Mouse (Mus musculus) hindbrain, postnatal 0 days (tissue): ENCODE measurements around the gene Zfp78. TPM values are rescaled to one million over a fixed set of nuclear protein-coding genes. Genes with fewer than 3 reads are reported as not detected.

Experiments used
- ATAC-seq: fragments of 200-750 bp; cut with Nextera tagmentation; 2 replicates; pipeline ENCODE4 v1.8.0; 2017; ENCODE audit warnings: mild to moderate bottlenecking, moderate TSS enrichment, moderate library complexity
- DNase-seq: peaks from one replicate; pipeline ENCODE4 v3.0.0-alpha.2; 2015; ENCODE audit warnings: low spot score
- H3K27ac ChIP-seq: fragments of 300-500 bp; sonication (generic); 2 replicates; pipeline ENCODE4 v1.5.1; 2014; ENCODE audit warnings: mild to moderate bottlenecking
- H3K27me3 ChIP-seq: fragments of 300-500 bp; sonication (generic); 2 replicates; pipeline ENCODE4 v1.6.1; 2014; ENCODE audit warnings: low read length, mixed read lengths; ENCODE audit not compliant: insufficient read depth
- H3K36me3 ChIP-seq: fragments of 300-500 bp; sonication (generic); 2 replicates; pipeline ENCODE4 v1.6.1; 2014; ENCODE audit warnings: low read length, mixed read lengths; ENCODE audit not compliant: insufficient read depth
- H3K4me1 ChIP-seq: fragments of 300-500 bp; sonication (generic); 2 replicates; pipeline ENCODE4 v1.6.1; 2014; ENCODE audit warnings: antibody characterized with exemption, low read length, mixed read lengths; ENCODE audit not compliant: insufficient read depth
- H3K4me2 ChIP-seq: fragments of 300-500 bp; sonication (generic); 2 replicates; pipeline ENCODE4 v1.6.1; 2014; ENCODE audit warnings: low read depth, mild to moderate bottlenecking, low read length, moderate library complexity, mixed read lengths
- H3K4me3 ChIP-seq: fragments of 300-500 bp; sonication (generic); 2 replicates; pipeline ENCODE4 v1.5.1; 2014; ENCODE audit warnings: low read length
- H3K9ac ChIP-seq: fragments of 300-500 bp; sonication (generic); replicated peaks from 2 replicates; pipeline ENCODE4 v1.6.1; 2014; ENCODE audit warnings: mild to moderate bottlenecking, low read length, moderate library complexity, mixed read lengths
- H3K9me3 ChIP-seq: fragments of 300-500 bp; sonication (generic); 2 replicates; pipeline ENCODE4 v1.6.1; 2016; ENCODE audit warnings: low read length, mixed read lengths
- CTCF ChIP-seq: IDR thresholded peaks from 2 replicates; pipeline ENCODE4 v1.5.1; 2016; ENCODE audit warnings: antibody characterized with exemption, control low read depth, low read depth
- WGBS: fragments of 180-500 bp; shearing (Covaris S2); extraction: QIAGEN DNeasy Blood & Tissue Kit; methylation state at CpG from one replicate; pipeline ENCODE4 v1.1.7; 2014; 5-methylcytosine and 5-hydroxymethylcytosine counted together
- polyA plus RNA-seq: library from polyadenylated mRNA; unstranded; fragments of >200 nt; fragmentation: Nextera tagmentation; extraction: Ambion mirVana; gene quantifications from 2 replicates; pipeline ENCODE4 v1.2.1, GENCODE M21; 2015
- total RNA-seq: library from RNA; depleted of rRNA; stranded (reverse); fragments of >200 nt; gene quantifications from 2 replicates; pipeline ENCODE4 v1.2.3, GENCODE M21; 2014

Zfp78 gene
- total and polyA plus RNA-seq, 2 experiments from 2014 or later = 2.6 to 2.8 TPM

DNA sequence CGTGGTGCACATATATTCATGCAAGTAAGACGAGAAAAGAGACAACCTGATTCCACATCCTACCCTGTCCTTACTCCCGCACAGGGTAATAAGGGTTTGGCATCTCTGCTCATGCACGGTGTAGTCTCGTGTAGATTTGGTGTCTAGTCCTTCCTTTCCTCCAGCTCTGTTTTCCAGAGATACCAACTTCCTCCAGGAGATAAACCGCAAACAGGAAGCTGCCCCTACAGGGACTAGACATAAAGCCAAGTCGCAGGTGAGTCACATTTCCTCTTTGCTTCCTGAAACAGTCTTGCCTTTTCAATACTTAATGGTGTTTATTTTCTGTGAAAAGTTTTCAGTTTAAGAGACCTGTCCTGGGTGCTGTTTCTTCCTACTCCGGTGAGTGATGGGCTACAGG lies 20.9 kb downstream of the Zfp78 start:
- H3K9ac ChIP-seq = no peak overlapping the region; the same call in 1 of the 2 replicates
- no peak for ATAC-seq
- H3K4me1 ChIP-seq = peaks cover 11% of the 10 kb centered on the region
- no peak for DNase-seq
- WGBS = 72% methylated on average over 8 of the region's 8 CpGs
- peak overlapping the region; percentile 69 for H3K4me3 ChIP-seq
- no peaks in the 10 kb centered on the region for H3K27me3 ChIP-seq
- H3K9me3 ChIP-seq = no peaks in the 10 kb centered on the region
- H3K27ac ChIP-seq = no peak overlapping the region
- peaks cover 8% of the 10 kb centered on the region; the same call in 1 of the 2 replicates for H3K36me3 ChIP-seq
- TF ChIP-seq CTCF = no peak
- peak overlapping the region; percentile 91 for H3K4me2 ChIP-seq

GRCm38 (mm10) chr7:6386995-6387394 lies 23.9 kb downstream of the Zfp78 start:
- ATAC-seq = no peak

GRCm38 (mm10) chr7:6388971-6389370 lies 25.9 kb downstream of the Zfp78 start:
- ATAC-seq (no peak), DNase-seq (no peak)
- WGBS = 81% methylated on average over 5 of the region's 5 CpGs

More at GRCm38 (mm10) chr7:6386995-6387394, 23.9 kb downstream of the Zfp78 start:
- Histone ChIP-seq H3K27me3 (no peaks in the 10 kb centered on the region), H3K9me3 (no peaks in the 10 kb centered on the region), H3K4me2 (no peak overlapping the region), H3K4me3 (no peak overlapping the region), H3K27ac (no peak overlapping the region), H3K4me1 (peaks cover 11% of the 10 kb centered on the region), H3K36me3 (peaks cover 27% of the 10 kb centered on the region), H3K9ac (no peak overlapping the region)
- no peak for TF ChIP-seq CTCF
- no peak for DNase-seq
- 93% methylated on average over 7 of the region's 8 CpGs for WGBS

GRCm38 (mm10) chr7:6389449-6389848 lies 26.4 kb downstream of the Zfp78 start:
- no peaks in the 10 kb centered on the region for H3K27me3 ChIP-seq
- H3K4me1 ChIP-seq = no peaks in the 10 kb centered on the region
- no peak overlapping the region for H3K4me3 ChIP-seq
- H3K36me3 ChIP-seq = peaks cover 35% of the 10 kb centered on the region
- no peak overlapping the region for H3K4me2 ChIP-seq
- no peak overlapping the region for H3K27ac ChIP-seq
- TF ChIP-seq CTCF = no peak
- DNase-seq (no peak), ATAC-seq (no peak)
- H3K9ac ChIP-seq = no peak overlapping the region
- WGBS = 72% methylated on average over 5 of the region's 5 CpGs
- H3K9me3 ChIP-seq = no peaks in the 10 kb centered on the region

More at GRCm38 (mm10) chr7:6388971-6389370, 25.9 kb downstream of the Zfp78 start:
- no peak overlapping the region for H3K4me3 ChIP-seq
- no peak overlapping the region for H3K27ac ChIP-seq
- H3K9me3 ChIP-seq = no peaks in the 10 kb centered on the region
- peaks cover 4% of the 10 kb centered on the region; the same call in 1 of the 2 replicates for H3K4me1 ChIP-seq
- H3K4me2 ChIP-seq = no peak overlapping the region
- H3K36me3 ChIP-seq = peaks cover 35% of the 10 kb centered on the region
- H3K27me3 ChIP-seq = no peaks in the 10 kb centered on the region
- no peak overlapping the region for H3K9ac ChIP-seq
- TF ChIP-seq CTCF = no peak

- WGBS = 24% methylated on average over 25 of the region's 25 CpGs
These were observed 35.2 kb downstream of the Zfp78 start, which contains the start of gene Smim17 for GRCm38 (mm10) chr7:6397996-6398975. Smim17 (plus strand) TSS chr7:6398715.

DNA sequence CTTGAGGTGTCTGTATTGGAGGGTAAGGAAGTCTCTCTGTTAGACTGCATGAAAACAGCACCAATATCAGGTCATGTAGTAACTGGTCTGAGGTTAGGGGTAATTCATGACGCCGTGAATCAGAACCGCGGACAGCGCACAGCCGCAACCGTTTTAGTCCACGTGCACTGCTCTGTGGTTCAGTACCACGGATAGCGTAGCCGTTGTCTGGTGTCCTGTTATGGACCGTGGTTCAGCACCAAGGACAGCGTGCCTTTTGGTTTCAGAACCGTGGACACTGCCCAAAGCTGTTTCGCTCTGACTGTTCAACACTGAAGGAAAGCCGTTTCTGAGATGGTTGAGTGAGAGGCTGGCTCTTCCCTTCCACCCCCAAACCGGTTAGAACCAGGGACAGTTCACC lies 47.0 kb downstream of the Zfp78 start, which contains the start of gene Gm20715:
TSS of gene Gm20715 (plus strand) at position 235 of the 400 bp plus-strand sequence.
- WGBS = 4% methylated on average over 17 of the region's 17 CpGs
- peak; percentile 80 for ATAC-seq
- no peak within 1 kb of the TSS for H3K9ac ChIP-seq

More at GRCm38 (mm10) chr7:6397996-6398975, 35.2 kb downstream of the Zfp78 start, which contains the start of gene Smim17:
- peak within 1 kb of the TSS; percentile 51 for H3K9ac ChIP-seq
- ATAC-seq = peak; percentile 93
- peaks cover 16% of the 10 kb centered on the region for H3K36me3 ChIP-seq
- H3K27me3 ChIP-seq = no peaks in the 10 kb centered on the region
- H3K4me1 ChIP-seq = no peaks in the 10 kb centered on the region
- no peak for TF ChIP-seq CTCF
- peak; percentile 82 for DNase-seq
- peak within 1 kb of the TSS; percentile 83 for H3K4me2 ChIP-seq
- no peaks in the 10 kb centered on the region for H3K9me3 ChIP-seq
- peak within 1 kb of the TSS; percentile 45 for H3K4me3 ChIP-seq
- H3K27ac ChIP-seq = peak within 1 kb of the TSS; percentile 77; the same call in 1 of the 2 replicates

More for the DNA sequence above, 47.0 kb downstream of the Zfp78 start, which contains the start of gene Gm20715:
- Histone ChIP-seq H3K27ac (no peak within 1 kb of the TSS), H3K36me3 (no peaks in the 10 kb centered on the region), H3K4me2 (no peak within 1 kb of the TSS), H3K4me3 (no peak within 1 kb of the TSS), H3K4me1 (no peaks in the 10 kb centered on the region), H3K9me3 (no peaks in the 10 kb centered on the region), H3K27me3 (no peaks in the 10 kb centered on the region)
- no peak for TF ChIP-seq CTCF
- peak; percentile 89 for DNase-seq
